Mouse (Mus musculus): ENCODE results near the gene Zfhx3. TPM values are rescaled to one million over a fixed set of nuclear protein-coding genes. Genes with fewer than 3 reads are reported as not detected.

Gene Zfhx3
- polyA plus RNA-seq, 1 experiment from 2014 or later: 17.8 TPM

DNA sequence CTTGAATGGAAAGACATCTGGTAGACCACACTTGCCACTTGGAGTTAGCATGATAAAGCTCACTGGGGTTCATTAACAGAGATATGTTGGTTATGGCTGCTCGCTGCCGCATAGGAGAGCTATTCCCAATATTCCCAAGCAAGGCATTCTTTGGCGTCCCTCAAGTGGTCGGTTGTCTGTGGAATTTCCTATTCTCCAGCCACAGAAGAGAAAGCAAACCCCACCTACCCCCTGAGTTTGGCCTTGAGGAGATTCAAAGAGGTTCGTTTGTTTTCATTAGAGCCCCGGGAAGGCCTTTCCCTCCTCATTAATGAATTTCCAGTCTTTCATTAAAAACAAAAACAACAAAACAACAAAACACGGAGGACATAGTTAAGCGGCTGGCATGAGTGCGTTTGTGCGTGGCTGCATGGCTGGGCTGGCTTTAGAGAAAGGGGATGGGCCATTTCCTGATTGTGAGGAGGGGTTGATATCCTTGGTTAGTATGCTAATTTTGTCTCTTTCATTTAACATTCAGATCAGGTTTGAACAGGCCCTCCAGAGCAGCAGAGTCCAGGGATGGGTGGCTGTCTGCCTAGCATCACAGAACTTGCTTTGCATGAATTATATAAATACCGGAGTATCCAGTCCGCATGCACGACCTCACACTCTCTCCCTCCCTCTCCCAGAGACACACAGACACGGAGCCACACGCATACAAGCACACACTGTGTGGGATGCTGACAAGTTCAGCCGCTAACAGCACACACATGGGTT is 592.9 kb downstream of the Zfhx3 start:
- peak overlapping the region; percentile 64 for H3K4me2 ChIP-seq (ENCODE audit: low read length)
- peaks cover 4% of the 10 kb centered on the region for H3K4me1 ChIP-seq (ENCODE audit: control insufficient read depth, insufficient read depth, low read depth, low read length)

DNA sequence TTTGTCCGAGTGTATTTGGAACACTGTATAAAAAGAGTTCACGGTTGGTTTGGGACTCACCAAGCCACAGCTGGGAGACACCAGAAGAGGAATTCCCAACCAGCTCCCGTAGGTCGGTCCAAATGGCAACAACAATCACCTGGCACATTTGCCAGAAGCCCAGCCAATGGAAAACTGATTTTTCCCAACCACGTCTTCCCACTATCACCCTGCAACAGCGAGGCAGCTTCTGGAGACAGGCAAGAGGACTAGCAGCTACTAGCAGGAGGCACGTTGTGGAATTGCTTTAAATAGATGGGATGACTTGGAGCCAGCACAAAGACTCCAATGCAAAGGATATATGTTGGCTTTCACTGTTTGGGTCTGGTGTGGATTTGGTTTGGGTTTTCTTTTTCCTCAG is 593.7 kb downstream of the Zfhx3 start:
- no peaks in the 10 kb centered on the region for H3K9me3 ChIP-seq (ENCODE audit: control insufficient read depth, low read length)
- WGBS: 48% methylated on average over 7 of the region's 7 CpGs
- H3K4me2 ChIP-seq (ENCODE audit: low read length): peak overlapping the region; percentile 64
- H3K27ac ChIP-seq (ENCODE audit: low read depth, low read length): peak overlapping the region; percentile 74
- H3K4me1 ChIP-seq (ENCODE audit: control insufficient read depth, insufficient read depth, low read depth, low read length): peaks cover 4% of the 10 kb centered on the region
- no peaks in the 10 kb centered on the region for H3K36me3 ChIP-seq (ENCODE audit: control insufficient read depth, insufficient read depth, low read length)
- ATAC-seq: no peak
- H3K27me3 ChIP-seq (replicated peaks; ENCODE audit: control insufficient read depth, insufficient read depth, low read length): no peaks in the 10 kb centered on the region
- peak overlapping the region; percentile 41 for H3K4me3 ChIP-seq (ENCODE audit: low read length)
- peak overlapping the region; percentile 51 for H3K9ac ChIP-seq (ENCODE audit: low read depth, low read length)

More for the DNA sequence above, 592.9 kb downstream of the Zfhx3 start:
- Histone ChIP-seq H3K9me3 (ENCODE audit: control insufficient read depth, low read length) (no peaks in the 10 kb centered on the region), H3K4me3 (ENCODE audit: low read length) (peak overlapping the region; percentile 41), H3K36me3 (ENCODE audit: control insufficient read depth, insufficient read depth, low read length) (no peaks in the 10 kb centered on the region), H3K27ac (ENCODE audit: low read depth, low read length) (no peak overlapping the region), H3K9ac (ENCODE audit: low read depth, low read length) (no peak overlapping the region), H3K27me3 (replicated peaks; ENCODE audit: control insufficient read depth, insufficient read depth, low read length) (no peaks in the 10 kb centered on the region)
- peak; percentile 82 for ATAC-seq
- 40% methylated on average over 16 of the region's 16 CpGs for WGBS

DNA sequence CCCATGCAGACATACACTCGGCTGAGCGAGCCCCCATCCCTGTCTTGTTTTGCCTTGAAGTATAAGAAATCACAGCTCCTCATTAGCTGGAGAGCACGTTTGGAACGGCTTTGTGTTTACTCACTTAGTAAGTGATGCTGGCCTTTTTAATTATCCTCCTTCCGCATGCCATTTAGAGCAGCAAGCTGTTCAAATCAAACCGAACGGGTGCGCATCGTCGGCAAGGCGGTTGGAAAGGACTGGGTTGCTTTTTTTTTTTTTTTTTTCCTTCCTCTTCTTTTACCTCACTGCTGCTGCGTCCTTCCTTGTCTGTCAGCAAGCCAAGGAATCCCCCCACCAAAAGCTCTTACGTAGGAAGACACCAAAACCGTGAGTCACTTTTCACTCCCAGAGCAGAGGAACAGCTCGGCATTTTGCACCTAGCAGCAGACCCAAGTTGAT is 594.5 kb downstream of the Zfhx3 start:
- H3K36me3 ChIP-seq (ENCODE audit: control insufficient read depth, insufficient read depth, low read length): no peaks in the 10 kb centered on the region
- WGBS: 18% methylated on average over 15 of the region's 15 CpGs
- peaks cover 4% of the 10 kb centered on the region for H3K4me1 ChIP-seq (ENCODE audit: control insufficient read depth, insufficient read depth, low read depth, low read length)
- H3K27me3 ChIP-seq (replicated peaks; ENCODE audit: control insufficient read depth, insufficient read depth, low read length): no peaks in the 10 kb centered on the region
- no peaks in the 10 kb centered on the region for H3K9me3 ChIP-seq (ENCODE audit: control insufficient read depth, low read length)
- ATAC-seq: no peak
- peak overlapping the region; percentile 64 for H3K4me2 ChIP-seq (ENCODE audit: low read length)
- peak overlapping the region; percentile 74 for H3K27ac ChIP-seq (ENCODE audit: low read depth, low read length)
- peak overlapping the region; percentile 41 for H3K4me3 ChIP-seq (ENCODE audit: low read length)
- H3K9ac ChIP-seq (ENCODE audit: low read depth, low read length): peak overlapping the region; percentile 51

DNA sequence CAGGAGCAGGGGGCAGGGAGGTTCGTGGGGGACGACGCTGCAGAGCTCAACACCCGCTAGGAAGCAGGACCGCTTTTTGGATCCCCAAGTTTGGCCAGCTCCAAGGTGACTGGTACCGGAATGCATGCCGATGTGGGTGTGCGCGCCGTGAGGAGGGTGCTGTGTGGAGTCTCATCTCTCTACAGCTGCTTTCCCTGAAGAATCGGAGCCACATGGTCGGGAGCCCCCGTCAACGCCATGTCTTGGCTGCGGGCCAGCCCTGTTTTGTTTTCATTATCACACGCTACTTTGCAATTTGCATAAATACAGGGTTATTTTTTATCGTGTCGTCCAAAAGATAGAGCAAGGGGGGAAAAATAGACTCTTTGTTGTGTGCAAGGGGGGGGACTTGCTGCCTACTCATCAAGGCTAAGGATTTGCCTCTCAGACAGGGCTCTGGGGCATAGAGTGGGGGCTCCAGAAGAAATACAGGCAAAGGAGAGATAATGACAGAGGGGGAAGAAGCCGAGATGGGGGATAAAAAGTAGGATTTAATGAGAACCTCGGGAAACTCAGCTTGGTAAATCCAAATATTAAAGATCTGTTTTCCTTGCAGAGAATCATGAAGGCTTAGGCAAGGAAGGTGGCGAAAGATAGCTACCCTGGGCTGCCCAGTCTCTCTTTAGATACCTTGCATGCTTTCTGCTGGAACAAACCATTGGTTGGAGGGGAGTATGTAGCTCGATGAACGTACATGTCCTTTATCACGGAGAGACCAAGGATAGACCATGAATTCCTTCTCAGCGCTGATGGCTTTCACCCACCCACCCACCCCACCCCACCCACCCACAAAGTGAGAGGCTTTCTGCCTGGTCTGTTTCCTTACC is 595.5 kb downstream of the Zfhx3 start:
- peak; percentile 61; the same call in 1 of the 2 replicates for ATAC-seq
- Histone ChIP-seq H3K4me3 (ENCODE audit: low read length) (peak overlapping the region; percentile 41), H3K9me3 (ENCODE audit: control insufficient read depth, low read length) (no peaks in the 10 kb centered on the region), H3K27ac (ENCODE audit: low read depth, low read length) (peak overlapping the region; percentile 74), H3K27me3 (replicated peaks; ENCODE audit: control insufficient read depth, insufficient read depth, low read length) (no peaks in the 10 kb centered on the region), H3K4me1 (ENCODE audit: control insufficient read depth, insufficient read depth, low read depth, low read length) (peaks cover 4% of the 10 kb centered on the region), H3K4me2 (ENCODE audit: low read length) (peak overlapping the region; percentile 64), H3K36me3 (ENCODE audit: control insufficient read depth, insufficient read depth, low read length) (no peaks in the 10 kb centered on the region), H3K9ac (ENCODE audit: low read depth, low read length) (peak overlapping the region; percentile 51)
- 38% methylated on average over 25 of the region's 25 CpGs for WGBS

DNA sequence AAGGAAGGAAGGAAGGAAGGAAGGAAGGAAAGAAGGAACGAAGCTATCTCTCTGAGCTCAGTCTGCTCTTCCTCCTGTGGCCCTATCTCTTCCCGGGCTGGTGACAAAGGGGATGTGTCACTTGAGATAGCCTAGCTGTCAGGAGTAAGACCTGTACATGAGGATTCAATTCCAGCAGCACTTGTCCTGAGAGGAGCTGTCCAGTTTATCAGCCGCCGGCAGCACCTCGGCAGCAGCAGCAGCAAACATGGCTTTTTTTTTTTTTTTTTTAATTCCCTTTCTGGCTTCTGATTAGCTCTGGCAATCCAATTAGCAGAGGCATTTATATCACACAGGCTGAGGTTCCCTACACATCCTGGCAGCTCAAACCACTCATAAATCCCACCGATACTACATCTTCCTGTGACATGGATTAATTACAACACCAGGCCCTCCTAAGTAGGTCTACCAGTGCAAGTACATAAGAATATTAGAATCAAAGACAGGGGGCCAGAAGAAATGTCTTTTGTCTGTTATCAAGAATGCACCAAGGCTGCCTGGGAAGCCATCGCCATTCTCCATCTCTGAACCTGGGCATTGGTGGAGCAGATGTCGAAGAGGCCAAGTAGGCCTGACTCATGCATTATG is 596.6 kb downstream of the Zfhx3 start:
- Histone ChIP-seq H3K27me3 (replicated peaks; ENCODE audit: control insufficient read depth, insufficient read depth, low read length) (no peaks in the 10 kb centered on the region), H3K4me1 (ENCODE audit: control insufficient read depth, insufficient read depth, low read depth, low read length) (peaks cover 4% of the 10 kb centered on the region), H3K4me2 (ENCODE audit: low read length) (peak overlapping the region; percentile 64), H3K27ac (ENCODE audit: low read depth, low read length) (peak overlapping the region; percentile 74), H3K4me3 (ENCODE audit: low read length) (no peak overlapping the region), H3K36me3 (ENCODE audit: control insufficient read depth, insufficient read depth, low read length) (no peaks in the 10 kb centered on the region), H3K9me3 (ENCODE audit: control insufficient read depth, low read length) (no peaks in the 10 kb centered on the region), H3K9ac (ENCODE audit: low read depth, low read length) (no peak overlapping the region)
- WGBS: 46% methylated on average over 8 of the region's 8 CpGs
- no peak for ATAC-seq

DNA sequence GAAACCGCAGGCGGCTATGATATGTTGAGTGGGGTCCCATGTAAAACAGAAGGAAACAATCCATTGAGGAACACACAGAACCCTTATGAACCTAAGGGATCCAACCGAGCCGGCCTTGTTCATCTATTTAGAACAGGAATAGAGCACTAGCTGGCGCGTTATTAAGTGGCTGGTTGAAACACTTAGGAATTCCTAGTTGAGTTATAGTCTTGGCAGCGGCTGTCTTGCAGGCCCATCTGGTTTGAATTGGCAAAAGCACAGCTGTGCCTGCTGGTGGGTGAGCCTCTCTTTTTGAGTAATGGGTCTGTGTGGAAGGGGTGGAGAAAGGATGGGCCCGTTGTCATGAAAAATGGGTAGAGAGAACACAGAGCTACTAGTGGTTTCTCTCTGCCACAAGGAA is 610.1 kb downstream of the Zfhx3 start:
- H3K4me3 ChIP-seq (ENCODE audit: low read length): no peak overlapping the region
- no peaks in the 10 kb centered on the region for H3K36me3 ChIP-seq (ENCODE audit: control insufficient read depth, insufficient read depth, low read length)
- no peaks in the 10 kb centered on the region; the same call in 1 of the 2 replicates for H3K9me3 ChIP-seq (ENCODE audit: control insufficient read depth, low read length)
- H3K9ac ChIP-seq (ENCODE audit: low read depth, low read length): no peak overlapping the region
- no peak overlapping the region for H3K4me2 ChIP-seq (ENCODE audit: low read length)
- H3K4me1 ChIP-seq (ENCODE audit: control insufficient read depth, insufficient read depth, low read depth, low read length): no peaks in the 10 kb centered on the region
- ATAC-seq: no peak
- no peaks in the 10 kb centered on the region for H3K27me3 ChIP-seq (replicated peaks; ENCODE audit: control insufficient read depth, insufficient read depth, low read length)
- 62% methylated on average over 8 of the region's 8 CpGs for WGBS
- no peak overlapping the region for H3K27ac ChIP-seq (ENCODE audit: low read depth, low read length)

DNA sequence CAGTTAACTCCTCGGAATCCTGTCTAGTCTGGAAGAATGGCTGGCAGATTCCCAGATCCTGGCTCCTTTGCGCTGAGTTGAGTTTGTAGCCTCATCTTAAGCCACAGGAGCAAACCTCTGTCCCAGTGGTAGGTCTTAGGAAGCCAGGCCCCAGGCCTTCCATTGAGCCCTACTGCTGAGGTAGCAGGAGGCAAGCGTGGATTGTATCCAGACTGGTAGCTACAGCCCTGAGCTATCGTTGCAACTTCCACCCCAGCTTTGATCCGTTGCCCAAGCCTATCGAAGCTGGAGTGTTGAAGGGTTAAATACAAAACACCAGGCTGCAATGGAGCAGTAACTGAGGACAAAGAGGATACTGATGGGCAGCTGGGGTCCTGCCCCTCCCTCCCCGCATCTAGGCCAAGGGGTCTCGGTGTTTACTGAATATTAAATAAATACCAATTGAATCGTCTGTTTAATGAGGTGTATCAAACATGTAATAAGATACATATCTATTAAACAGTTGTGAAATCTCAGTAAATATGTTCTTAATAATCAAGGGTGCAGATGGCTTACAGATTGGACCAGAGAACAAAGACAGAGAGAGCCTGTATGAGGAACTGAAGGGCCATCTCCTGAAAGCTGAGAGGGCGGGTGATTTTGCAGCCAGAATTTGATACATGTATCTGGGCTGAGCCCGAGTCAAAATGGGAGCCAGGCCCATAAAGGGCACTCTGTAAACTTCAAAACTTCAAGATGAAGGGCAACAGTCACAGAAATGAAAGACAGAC is 611.5 kb downstream of the Zfhx3 start:
- H3K27me3 ChIP-seq (replicated peaks; ENCODE audit: control insufficient read depth, insufficient read depth, low read length): no peaks in the 10 kb centered on the region
- ATAC-seq: no peak
- no peaks in the 10 kb centered on the region; the same call in 1 of the 2 replicates for H3K9me3 ChIP-seq (ENCODE audit: control insufficient read depth, low read length)
- no peak overlapping the region for H3K27ac ChIP-seq (ENCODE audit: low read depth, low read length)
- H3K4me1 ChIP-seq (ENCODE audit: control insufficient read depth, insufficient read depth, low read depth, low read length): no peaks in the 10 kb centered on the region
- H3K4me3 ChIP-seq (ENCODE audit: low read length): no peak overlapping the region
- WGBS: 56% methylated on average over 11 of the region's 11 CpGs
- H3K4me2 ChIP-seq (ENCODE audit: low read length): no peak overlapping the region
- H3K36me3 ChIP-seq (ENCODE audit: control insufficient read depth, insufficient read depth, low read length): no peaks in the 10 kb centered on the region
- H3K9ac ChIP-seq (ENCODE audit: low read depth, low read length): no peak overlapping the region

DNA sequence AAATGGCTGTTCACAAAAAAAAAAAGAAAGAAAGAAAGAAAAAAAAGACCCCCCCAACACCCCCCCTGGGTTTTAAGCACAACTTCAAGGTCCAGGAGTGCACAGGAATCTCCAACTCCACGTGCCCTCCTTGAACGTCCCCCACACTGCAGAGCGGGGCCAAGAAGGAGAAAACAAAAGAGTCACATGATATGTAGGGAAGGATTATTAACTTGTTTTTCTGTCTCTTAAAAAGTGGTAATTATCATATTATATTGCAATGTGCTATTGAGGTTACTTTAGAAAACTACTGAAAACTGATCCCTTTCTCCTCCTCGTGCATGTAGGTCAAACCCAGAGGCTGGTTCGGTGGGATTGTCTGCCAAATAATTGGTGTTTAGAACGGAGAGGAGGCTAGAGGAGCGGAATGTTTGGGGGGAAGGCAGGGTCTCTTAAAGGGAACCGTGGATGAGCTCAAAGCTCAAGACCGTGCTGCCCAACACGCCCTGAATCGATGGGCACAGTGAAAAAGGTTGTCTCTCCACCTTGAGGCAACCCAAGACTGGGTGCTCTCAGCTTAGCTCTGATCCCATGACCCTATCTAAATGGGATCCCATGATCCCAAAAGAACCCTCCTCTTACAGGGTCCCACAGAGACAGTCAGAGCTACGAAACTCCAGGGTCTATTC is 612.3 kb downstream of the Zfhx3 start:
- no peaks in the 10 kb centered on the region for H3K36me3 ChIP-seq (ENCODE audit: control insufficient read depth, insufficient read depth, low read length)
- H3K4me3 ChIP-seq (ENCODE audit: low read length): no peak overlapping the region
- no peak overlapping the region for H3K27ac ChIP-seq (ENCODE audit: low read depth, low read length)
- H3K9ac ChIP-seq (ENCODE audit: low read depth, low read length): no peak overlapping the region
- H3K27me3 ChIP-seq (replicated peaks; ENCODE audit: control insufficient read depth, insufficient read depth, low read length): no peaks in the 10 kb centered on the region
- WGBS: 78% methylated on average over 12 of the region's 12 CpGs
- H3K4me2 ChIP-seq (ENCODE audit: low read length): no peak overlapping the region
- no peak for ATAC-seq
- H3K4me1 ChIP-seq (ENCODE audit: control insufficient read depth, insufficient read depth, low read depth, low read length): no peaks in the 10 kb centered on the region
- H3K9me3 ChIP-seq (ENCODE audit: control insufficient read depth, low read length): no peaks in the 10 kb centered on the region; the same call in 1 of the 2 replicates

All from hindbrain, embryonic 16.5 days (tissue).